Mouse (Mus musculus): ENCODE results near the gene Vmn2r40. TPM values are rescaled to one million over a fixed set of nuclear protein-coding genes. Genes with fewer than 3 reads are reported as not detected.
"Not testable (repeated sequence)": the region's sequence is repeated elsewhere in the genome, so short reads cannot be mapped to it uniquely, and the experiment has no call there.

The Vmn2r40 gene
- total RNA-seq (2021) = not detected
- long read RNA-seq, experiment 1 = 0 reads
- long read RNA-seq, experiment 2 = 0 reads

- DNase-seq (ENCODE audit: low spot score) = not testable (repeated sequence)
Observed at GRCm38 (mm10) chr7:8931335-8931734, at the start of gene Vmn2r40. Vmn2r40 (minus strand) TSS chr7:8931435.

Other genes starting within 250 kb of the Vmn2r40 start
- gene Vmn2r39, start 99.4 kb upstream of the Vmn2r40 start, total RNA-seq (2021) = not detected
- gene Vmn2r38, start 166.4 kb upstream of the Vmn2r40 start, total RNA-seq (2021) = not detected